Mouse (Mus musculus) ovary, postnatal 14 days (tissue): ENCODE results near the gene Fam13c.
A peak's percentile ranks its signal among the peaks of the same experiment; 100 is the strongest.

Source experiments
- DNase-seq: peaks from one replicate; pipeline ENCODE4 v3.0.0; 2022; ENCODE audit warnings: low spot score

Gene Fam13c

GRCm38 (mm10) chr10:70599126-70599924 is 159.0 kb downstream of the Fam13c start:
- peak; percentile 51 for DNase-seq

GRCm38 (mm10) chr10:70599925-70600305 is 159.6 kb downstream of the Fam13c start:
- no peak for DNase-seq
